Mouse (Mus musculus) E14TG2a.4 (cell line): Measurements from ENCODE around the gene Man2a1.

Experiments
- CTCF ChIP-seq: conservative IDR thresholded peaks from 2 replicates; pipeline ENCODE4 v1.5.1; 2014; ENCODE audit warnings: low read length
- NANOG ChIP-seq: IDR thresholded peaks from 2 replicates; pipeline ENCODE4 v1.6.1; 2014; ENCODE audit warnings: borderline replicate concordance, low read length, mixed read lengths

GRCm38 (mm10) chr17:64703649-64704230, 103.2 kb downstream of the Man2a1 start:
- no peak for TF ChIP-seq CTCF
- no peak for TF ChIP-seq NANOG
